Mouse (Mus musculus): Measurements from ENCODE around the gene Hoxb4. TPM values are rescaled to one million over a fixed set of nuclear protein-coding genes. Genes with fewer than 3 reads are reported as not detected.

The Hoxb4 gene
- polyA plus RNA-seq, 1 experiment from 2014 or later: not detected

- peaks cover 99% of the 10 kb centered on the region for H3K27me3 ChIP-seq
- H3K27ac ChIP-seq (replicated peaks): no peak overlapping the region
- H3K36me3 ChIP-seq: no peaks in the 10 kb centered on the region
- no peak overlapping the region for H3K4me3 ChIP-seq
- H3K4me2 ChIP-seq (replicated peaks): no peak overlapping the region
- no peak for ATAC-seq (replicated peaks)
- H3K4me1 ChIP-seq: 0 out of 2 replicates have a peak, but pooled peaks cover 6% of the 10 kb centered on the region
- no peak overlapping the region for H3K9ac ChIP-seq (replicated peaks)
- WGBS: under 1% methylated on average over 38 of the region's 38 CpGs
- no peaks in the 10 kb centered on the region for H3K9me3 ChIP-seq
These were observed 13.5 kb upstream of the Hoxb4 start for GRCm38 (mm10) chr11:96304381-96305195.

- H3K4me2 ChIP-seq (replicated peaks): no peak overlapping the region
- ATAC-seq (replicated peaks): no peak
- H3K4me3 ChIP-seq: no peak overlapping the region
These were observed 12.4 kb upstream of the Hoxb4 start for GRCm38 (mm10) chr11:96305505-96306182.

GRCm38 (mm10) chr11:96306183-96306907 is 11.7 kb upstream of the Hoxb4 start:
- no peaks in the 10 kb centered on the region for H3K36me3 ChIP-seq
- H3K9ac ChIP-seq (replicated peaks): no peak overlapping the region
- H3K9me3 ChIP-seq: no peaks in the 10 kb centered on the region
- 5% methylated on average over 7 of the region's 7 CpGs for WGBS
- H3K27ac ChIP-seq (replicated peaks): no peak overlapping the region
- no peak overlapping the region for H3K4me3 ChIP-seq
- no peak for ATAC-seq (replicated peaks)
- no peak overlapping the region for H3K4me2 ChIP-seq (replicated peaks)
- peaks cover 99% of the 10 kb centered on the region for H3K27me3 ChIP-seq
- H3K4me1 ChIP-seq: 0 out of 2 replicates have a peak, but pooled peaks cover 6% of the 10 kb centered on the region

More at GRCm38 (mm10) chr11:96305505-96306182, 12.4 kb upstream of the Hoxb4 start:
- Histone ChIP-seq H3K4me1 (0 out of 2 replicates have a peak, but pooled peaks cover 6% of the 10 kb centered on the region), H3K27me3 (peaks cover 99% of the 10 kb centered on the region), H3K9ac (replicated peaks) (no peak overlapping the region), H3K9me3 (no peaks in the 10 kb centered on the region), H3K27ac (replicated peaks) (no peak overlapping the region), H3K36me3 (no peaks in the 10 kb centered on the region)
- WGBS: 17% methylated on average over 6 of the region's 6 CpGs

GRCm38 (mm10) chr11:96306908-96307269 is 11.2 kb upstream of the Hoxb4 start:
- WGBS: 4% methylated on average over 13 of the region's 13 CpGs
- Histone ChIP-seq H3K4me2 (replicated peaks) (no peak overlapping the region), H3K4me3 (no peak overlapping the region), H3K27me3 (peaks cover 99% of the 10 kb centered on the region), H3K27ac (replicated peaks) (no peak overlapping the region), H3K9ac (replicated peaks) (no peak overlapping the region), H3K36me3 (no peaks in the 10 kb centered on the region), H3K4me1 (0 out of 2 replicates have a peak, but pooled peaks cover 6% of the 10 kb centered on the region), H3K9me3 (no peaks in the 10 kb centered on the region)
- ATAC-seq (replicated peaks): no peak

GRCm38 (mm10) chr11:96308763-96309162 is 9.3 kb upstream of the Hoxb4 start:
- H3K4me2 ChIP-seq (replicated peaks): no peak overlapping the region
- 0 out of 2 replicates have a peak, but pooled peaks cover 2% of the 10 kb centered on the region for H3K4me1 ChIP-seq
- no peaks in the 10 kb centered on the region for H3K9me3 ChIP-seq
- H3K36me3 ChIP-seq: no peaks in the 10 kb centered on the region
- no peak for ATAC-seq (replicated peaks)
- 9% methylated on average over 4 of the region's 4 CpGs for WGBS
- no peak overlapping the region for H3K4me3 ChIP-seq
- H3K27ac ChIP-seq (replicated peaks): no peak overlapping the region
- H3K27me3 ChIP-seq: peaks cover 99% of the 10 kb centered on the region
- H3K9ac ChIP-seq (replicated peaks): no peak overlapping the region

- no peak for ATAC-seq (replicated peaks)
These were observed 8.8 kb upstream of the Hoxb4 start for GRCm38 (mm10) chr11:96309288-96309687.

GRCm38 (mm10) chr11:96310183-96310938 is 7.7 kb upstream of the Hoxb4 start:
- Histone ChIP-seq H3K4me3 (no peak overlapping the region), H3K9me3 (no peaks in the 10 kb centered on the region), H3K9ac (replicated peaks) (no peak overlapping the region), H3K4me2 (replicated peaks) (no peak overlapping the region), H3K36me3 (no peaks in the 10 kb centered on the region), H3K4me1 (no peaks in the 10 kb centered on the region), H3K27me3 (peaks cover 100% of the 10 kb centered on the region), H3K27ac (replicated peaks) (no peak overlapping the region)
- 2% methylated on average over 20 of the region's 20 CpGs for WGBS
- no peak for ATAC-seq (replicated peaks)

More at GRCm38 (mm10) chr11:96309288-96309687, 8.8 kb upstream of the Hoxb4 start:
- no peak overlapping the region for H3K4me3 ChIP-seq
- H3K9ac ChIP-seq (replicated peaks): no peak overlapping the region
- H3K36me3 ChIP-seq: no peaks in the 10 kb centered on the region
- no peak overlapping the region for H3K27ac ChIP-seq (replicated peaks)
- WGBS: 5% methylated on average over 4 of the region's 4 CpGs
- H3K4me2 ChIP-seq (replicated peaks): no peak overlapping the region
- H3K4me1 ChIP-seq: no peaks in the 10 kb centered on the region
- H3K9me3 ChIP-seq: no peaks in the 10 kb centered on the region
- H3K27me3 ChIP-seq: peaks cover 99% of the 10 kb centered on the region

GRCm38 (mm10) chr11:96311097-96311496 is 7.0 kb upstream of the Hoxb4 start:
- H3K27me3 ChIP-seq: peaks cover 100% of the 10 kb centered on the region
- peak overlapping the region; percentile 8; the same call in 1 of the 2 replicates for H3K4me3 ChIP-seq
- no peaks in the 10 kb centered on the region for H3K36me3 ChIP-seq
- H3K4me1 ChIP-seq: no peaks in the 10 kb centered on the region
- H3K4me2 ChIP-seq (replicated peaks): no peak overlapping the region
- H3K9ac ChIP-seq (replicated peaks): no peak overlapping the region
- no peak for ATAC-seq (replicated peaks)
- 6% methylated on average over 6 of the region's 6 CpGs for WGBS
- H3K9me3 ChIP-seq: no peaks in the 10 kb centered on the region
- H3K27ac ChIP-seq (replicated peaks): no peak overlapping the region

GRCm38 (mm10) chr11:96311520-96312417 is 6.3 kb upstream of the Hoxb4 start:
- Histone ChIP-seq H3K36me3 (no peaks in the 10 kb centered on the region), H3K27me3 (peaks cover 100% of the 10 kb centered on the region), H3K27ac (replicated peaks) (no peak overlapping the region), H3K9me3 (no peaks in the 10 kb centered on the region), H3K4me3 (peak overlapping the region; percentile 8; the same call in 1 of the 2 replicates), H3K4me1 (no peaks in the 10 kb centered on the region), H3K4me2 (replicated peaks) (no peak overlapping the region), H3K9ac (replicated peaks) (no peak overlapping the region)
- 2% methylated on average over 30 of the region's 31 CpGs for WGBS
- no peak for ATAC-seq (replicated peaks)

- WGBS: 20% methylated on average over 2 of the region's 2 CpGs
- Histone ChIP-seq H3K9me3 (no peaks in the 10 kb centered on the region), H3K27me3 (peaks cover 99% of the 10 kb centered on the region), H3K4me3 (no peak overlapping the region), H3K4me1 (no peaks in the 10 kb centered on the region), H3K27ac (replicated peaks) (no peak overlapping the region), H3K9ac (replicated peaks) (no peak overlapping the region), H3K4me2 (replicated peaks) (no peak overlapping the region), H3K36me3 (no peaks in the 10 kb centered on the region)
- no peak for ATAC-seq (replicated peaks)
These were observed 4.9 kb upstream of the Hoxb4 start for GRCm38 (mm10) chr11:96313134-96313533.

All from forebrain, embryonic 15.5 days (tissue).